Mouse (Mus musculus) kidney, postnatal 10 days (tissue): Measurements from ENCODE around the gene Kif4.
A peak's percentile ranks its signal among the peaks of the same experiment; 100 is the strongest.

Source experiments
- DNase-seq: peaks from one replicate; pipeline ENCODE4 v3.0.0; 2021; ENCODE audit warnings: mixed read lengths

Kif4 gene

GRCm38 (mm10) chrX:100734359-100734758 is 108.8 kb downstream of the Kif4 start:
- peak; percentile 11 for DNase-seq

GRCm38 (mm10) chrX:100738918-100739317 is 113.4 kb downstream of the Kif4 start:
- peak; percentile 75 for DNase-seq

GRCm38 (mm10) chrX:100739443-100739842 is 113.9 kb downstream of the Kif4 start:
- no peak for DNase-seq

GRCm38 (mm10) chrX:100740785-100741184 is 115.2 kb downstream of the Kif4 start:
- DNase-seq = no peak

- peak; percentile 62 for DNase-seq
Observed at GRCm38 (mm10) chrX:100741940-100742339, 116.4 kb downstream of the Kif4 start.

GRCm38 (mm10) chrX:100765855-100766254 is 140.3 kb downstream of the Kif4 start:
- DNase-seq = no peak

GRCm38 (mm10) chrX:100767181-100767884 is 141.8 kb downstream of the Kif4 start, which contains the start of gene Dlg3:
Dlg3 (plus strand) TSS chrX:100767722.
- peak; percentile 33 for DNase-seq

- DNase-seq = peak; percentile 7
Observed at GRCm38 (mm10) chrX:100767885-100768626, 142.5 kb downstream of the Kif4 start.

- no peak for DNase-seq
Observed at GRCm38 (mm10) chrX:100769281-100769680, 143.7 kb downstream of the Kif4 start.

GRCm38 (mm10) chrX:100774341-100774811 is 148.8 kb downstream of the Kif4 start:
- peak; percentile 82 for DNase-seq

GRCm38 (mm10) chrX:100775405-100775804 is 149.9 kb downstream of the Kif4 start:
- no peak for DNase-seq

- peak; percentile 72 for DNase-seq
Observed at GRCm38 (mm10) chrX:100776494-100776893, 151.0 kb downstream of the Kif4 start.
